Mouse (Mus musculus) stomach, embryonic 15.5 days (tissue): ENCODE measurements around the gene Hephl1. TPM values are rescaled to one million over a fixed set of nuclear protein-coding genes. Genes with fewer than 3 reads are reported as not detected.

ENCODE experiments used
- ATAC-seq: fragments of 200-750 bp; cut with Nextera tagmentation; 2 replicates; pipeline ENCODE4 v1.8.0; 2017; ENCODE audit warnings: low read depth, moderate number of reproducible peaks, moderate TSS enrichment; ENCODE audit not compliant: insufficient read depth, low FRiP score
- H3K27ac ChIP-seq: fragments of 300-500 bp; sonication (generic); 2 replicates; pipeline ENCODE4 v1.5.1; 2015; ENCODE audit warnings: mild to moderate bottlenecking, inconsistent platforms
- H3K27me3 ChIP-seq: fragments of 300-500 bp; sonication (generic); replicated peaks from 2 replicates; pipeline ENCODE4 v1.6.1; 2015; ENCODE audit warnings: inconsistent platforms
- H3K36me3 ChIP-seq: fragments of 300-500 bp; sonication (generic); 2 replicates; pipeline ENCODE4 v1.6.1; 2015; ENCODE audit warnings: inconsistent platforms
- H3K4me1 ChIP-seq: fragments of 300-500 bp; sonication (generic); 2 replicates; pipeline ENCODE4 v1.6.1; 2015; ENCODE audit warnings: inconsistent platforms
- H3K4me2 ChIP-seq: fragments of 300-500 bp; sonication (generic); 2 replicates; pipeline ENCODE4 v1.6.1; 2015; ENCODE audit warnings: mild to moderate bottlenecking, inconsistent platforms
- H3K4me3 ChIP-seq: fragments of 300-500 bp; sonication (generic); replicated peaks from 2 replicates; pipeline ENCODE4 v1.5.1; 2015; ENCODE audit warnings: inconsistent platforms
- H3K9ac ChIP-seq: fragments of 300-500 bp; sonication (generic); 2 replicates; pipeline ENCODE4 v1.6.1; 2015; ENCODE audit warnings: inconsistent platforms
- H3K9me3 ChIP-seq: fragments of 300-500 bp; sonication (generic); 2 replicates; pipeline ENCODE4 v1.6.1; 2016; ENCODE audit warnings: inconsistent platforms
- WGBS: fragments of 180-500 bp; shearing (Covaris S2); methylation state at CpG from one replicate; pipeline ENCODE4 v1.1.7; 2015; 5-methylcytosine and 5-hydroxymethylcytosine counted together
- polyA plus RNA-seq: library from polyadenylated mRNA; unstranded; fragments of >200 nt; fragmentation: Nextera tagmentation; extraction: Ambion mirVana; gene quantifications from 2 replicates; pipeline ENCODE4 v1.2.1, GENCODE M21; 2015

Hephl1 gene
- polyA plus RNA-seq, result not detected in 2 replicates

- 76% methylated on average over 5 of the region's 5 CpGs for whole genome bisulfite sequencing
- no peaks in the 10 kb centered on the region for H3K9me3 ChIP-seq
- no peaks in the 10 kb centered on the region for H3K4me1 ChIP-seq
- H3K27me3 ChIP-seq, result no peaks in the 10 kb centered on the region
- H3K9ac ChIP-seq, result no peak within 1 kb of the TSS
- no peak within 1 kb of the TSS for H3K4me2 ChIP-seq
- H3K36me3 ChIP-seq, result no peaks in the 10 kb centered on the region
- H3K27ac ChIP-seq, result no peak within 1 kb of the TSS
- no peak within 1 kb of the TSS for H3K4me3 ChIP-seq
- no peak for ATAC-seq
Measured at GRCm38 (mm10) chr9:15112008-15112407, at the start of gene Hephl1. Gene Hephl1 (minus strand): TSS chr9:15112108.

DNA sequence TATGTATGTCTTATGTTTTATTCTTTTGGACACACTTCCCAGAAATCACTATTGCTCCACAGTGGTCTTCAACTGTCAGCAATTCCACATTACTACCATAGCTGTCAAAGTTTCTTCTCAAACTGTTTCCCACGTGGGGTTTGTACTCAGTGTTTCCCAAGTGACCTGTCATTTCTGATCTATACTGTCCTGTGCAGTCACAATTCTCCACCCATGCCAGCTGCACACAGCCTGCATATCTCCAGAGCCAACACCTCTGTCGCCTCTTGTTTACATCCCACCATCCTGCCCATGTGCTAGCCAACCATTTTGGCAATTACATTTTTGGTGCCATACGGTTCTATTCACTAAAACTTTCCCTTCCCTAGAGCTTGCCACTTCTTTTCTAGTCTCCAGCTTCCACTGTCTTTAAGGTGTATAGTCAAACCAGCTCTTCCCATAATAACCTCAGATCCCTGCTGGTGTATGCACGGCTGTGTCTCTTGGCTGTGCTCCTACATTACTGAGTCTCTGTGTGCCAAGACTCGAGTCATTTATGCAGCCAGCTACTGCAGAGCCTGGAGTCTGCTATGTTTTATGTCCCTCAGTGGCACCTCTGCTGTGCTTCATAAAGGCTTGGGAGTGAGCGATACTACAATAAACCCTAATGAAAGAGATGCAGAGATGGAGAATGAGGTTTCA is 37.5 kb upstream of the Hephl1 start:
- no peaks in the 10 kb centered on the region for H3K27me3 ChIP-seq
- no peak overlapping the region for H3K4me2 ChIP-seq
- ATAC-seq, result no peak
- H3K4me3 ChIP-seq, result no peak overlapping the region
- no peaks in the 10 kb centered on the region for H3K36me3 ChIP-seq
- no peaks in the 10 kb centered on the region for H3K9me3 ChIP-seq
- no peak overlapping the region for H3K27ac ChIP-seq
- H3K9ac ChIP-seq, result no peak overlapping the region
- 66% methylated on average over 6 of the region's 6 CpGs for WGBS
- H3K4me1 ChIP-seq, result no peaks in the 10 kb centered on the region

DNA sequence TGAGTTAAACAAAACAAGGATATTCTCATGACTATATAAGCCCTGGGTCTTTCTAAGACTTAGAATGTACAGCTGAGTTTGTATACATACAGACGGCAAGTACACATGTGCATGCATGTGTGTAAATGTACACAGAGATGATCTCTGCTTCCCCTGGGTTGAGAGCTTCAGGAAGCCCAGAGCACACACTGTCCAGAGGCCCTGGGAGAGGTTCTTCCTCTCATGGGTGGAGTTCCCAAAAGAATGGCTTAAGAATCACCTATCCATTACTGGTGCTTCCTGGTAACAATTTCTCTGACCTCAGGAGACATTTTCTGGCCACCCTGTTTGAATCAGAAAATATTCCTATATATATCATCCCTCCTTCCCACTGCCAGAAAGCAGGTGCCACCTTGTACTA is 28.6 kb upstream of the Hephl1 start:
- no peak overlapping the region for H3K27ac ChIP-seq
- H3K36me3 ChIP-seq, result no peaks in the 10 kb centered on the region
- no peak overlapping the region for H3K4me2 ChIP-seq
- ATAC-seq, result no peak
- no peaks in the 10 kb centered on the region for H3K4me1 ChIP-seq
- H3K27me3 ChIP-seq, result no peaks in the 10 kb centered on the region
- no peak overlapping the region for H3K4me3 ChIP-seq
- WGBS, result 67% methylated on average over 1 of the region's 1 CpGs
- H3K9ac ChIP-seq, result no peak overlapping the region
- H3K9me3 ChIP-seq, result no peaks in the 10 kb centered on the region

DNA sequence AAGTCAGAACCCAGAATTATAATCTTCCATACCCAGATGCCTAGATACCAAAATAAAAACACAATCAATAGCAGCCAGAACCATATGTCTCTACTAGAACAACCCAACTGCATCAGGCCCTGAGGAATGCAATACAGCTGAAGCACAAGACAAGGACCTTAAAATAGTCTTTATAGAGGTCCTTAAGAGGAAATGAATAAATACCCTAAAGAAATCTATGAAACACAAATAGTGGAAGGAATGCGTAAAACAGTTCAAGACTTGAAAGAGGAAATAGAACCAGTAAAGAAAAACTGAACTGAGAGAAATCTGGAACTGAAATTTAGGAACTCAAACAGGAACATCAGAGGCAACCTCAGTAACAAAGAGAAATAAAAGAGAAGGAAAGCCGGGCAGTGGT is 14.0 kb upstream of the Hephl1 start:
- no peaks in the 10 kb centered on the region for H3K4me1 ChIP-seq
- H3K27me3 ChIP-seq, result no peaks in the 10 kb centered on the region
- H3K4me3 ChIP-seq, result no peak overlapping the region
- no peaks in the 10 kb centered on the region for H3K9me3 ChIP-seq
- ATAC-seq, result no peak
- H3K27ac ChIP-seq, result no peak overlapping the region
- H3K9ac ChIP-seq, result no peak overlapping the region
- H3K4me2 ChIP-seq, result no peak overlapping the region
- WGBS, result 85% methylated on average over 2 of the region's 2 CpGs
- no peaks in the 10 kb centered on the region for H3K36me3 ChIP-seq

GRCm38 (mm10) chr9:15122431-15122830 is 10.5 kb upstream of the Hephl1 start:
- Histone ChIP-seq H3K4me2 (no peak overlapping the region), H3K4me1 (no peaks in the 10 kb centered on the region), H3K36me3 (no peaks in the 10 kb centered on the region), H3K9me3 (no peaks in the 10 kb centered on the region), H3K27ac (no peak overlapping the region), H3K4me3 (no peak overlapping the region), H3K27me3 (no peaks in the 10 kb centered on the region), H3K9ac (no peak overlapping the region)
- ATAC-seq, result no peak
- 61% methylated on average over 3 of the region's 3 CpGs for WGBS

DNA sequence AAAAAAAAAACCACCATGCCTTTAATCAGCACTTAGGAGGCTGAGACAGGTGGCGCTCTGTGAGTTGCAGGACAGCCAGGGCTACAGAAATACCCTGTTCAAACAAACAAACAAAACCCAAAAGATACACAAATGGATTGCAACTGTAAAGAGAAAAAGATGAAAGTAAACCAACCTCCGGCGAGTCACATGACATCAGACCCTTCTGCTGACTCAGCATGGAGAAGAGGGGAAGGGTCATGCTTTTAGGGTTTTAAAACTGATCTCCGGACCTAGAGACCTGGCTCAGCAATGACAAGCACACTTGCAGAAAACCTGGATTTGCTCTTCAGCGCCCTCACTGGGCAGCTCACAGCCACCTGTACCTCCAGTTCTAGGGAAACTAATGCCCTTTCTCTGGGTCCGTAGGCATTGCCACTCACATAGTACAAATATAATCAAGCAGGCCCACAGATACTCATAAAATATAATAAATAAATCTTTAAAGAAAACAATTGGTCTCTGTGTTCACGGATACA is 9.0 kb upstream of the Hephl1 start:
- Histone ChIP-seq H3K9ac (no peak overlapping the region), H3K4me3 (no peak overlapping the region), H3K4me2 (no peak overlapping the region), H3K9me3 (no peaks in the 10 kb centered on the region), H3K27me3 (no peaks in the 10 kb centered on the region), H3K4me1 (no peaks in the 10 kb centered on the region), H3K36me3 (no peaks in the 10 kb centered on the region), H3K27ac (no peak overlapping the region)
- ATAC-seq, result no peak
- 52% methylated on average over 7 of the region's 7 CpGs for WGBS

DNA sequence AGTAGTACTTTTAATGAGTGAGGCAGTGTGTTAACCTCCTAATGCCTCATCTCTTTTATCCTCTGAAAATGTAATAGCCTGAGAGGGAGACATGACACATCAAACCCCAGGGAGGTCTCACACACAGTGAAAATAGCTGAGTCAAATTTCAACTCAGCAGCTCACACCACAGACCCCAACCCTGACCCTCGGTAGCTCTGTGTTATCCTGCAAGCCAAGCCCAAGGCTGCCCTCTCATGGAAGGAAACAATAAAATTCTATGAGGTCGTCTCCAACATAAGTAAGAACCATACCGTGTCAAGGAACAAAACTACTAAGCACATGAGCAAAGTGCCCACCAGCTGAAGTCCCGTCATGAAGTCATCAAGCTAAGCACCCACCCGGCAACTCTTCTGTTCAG is 8.3 kb upstream of the Hephl1 start:
- Histone ChIP-seq H3K9me3 (no peaks in the 10 kb centered on the region), H3K4me1 (no peaks in the 10 kb centered on the region), H3K4me3 (no peak overlapping the region), H3K9ac (no peak overlapping the region), H3K4me2 (no peak overlapping the region), H3K27me3 (no peaks in the 10 kb centered on the region), H3K36me3 (no peaks in the 10 kb centered on the region), H3K27ac (no peak overlapping the region)
- 52% methylated on average over 5 of the region's 5 CpGs for WGBS
- no peak for ATAC-seq

DNA sequence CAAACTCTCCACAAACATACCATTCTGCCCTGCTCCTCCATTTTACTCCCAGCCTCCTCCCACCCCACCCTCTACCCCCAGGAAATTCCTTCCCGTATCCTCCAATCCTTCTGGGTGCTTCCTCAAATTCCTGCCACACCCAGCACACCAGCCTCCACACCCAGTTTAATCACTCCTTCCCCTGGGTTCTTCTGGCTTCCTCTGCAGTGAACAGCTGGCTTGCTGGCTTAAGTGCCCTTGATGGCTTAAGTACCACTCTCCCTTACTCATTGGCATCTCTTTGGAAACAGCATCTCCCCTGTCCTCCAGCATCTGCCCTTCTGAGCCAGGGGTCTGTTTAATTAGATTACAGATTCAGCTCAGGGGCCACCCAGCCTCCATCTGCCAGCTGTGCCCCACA is 7.6 kb upstream of the Hephl1 start:
- H3K9me3 ChIP-seq, result no peaks in the 10 kb centered on the region
- no peaks in the 10 kb centered on the region for H3K36me3 ChIP-seq
- H3K4me3 ChIP-seq, result no peak overlapping the region
- 24% methylated on average over 1 of the region's 1 CpGs for WGBS
- H3K9ac ChIP-seq, result no peak overlapping the region
- ATAC-seq, result no peak
- H3K27me3 ChIP-seq, result no peaks in the 10 kb centered on the region
- no peak overlapping the region for H3K27ac ChIP-seq
- H3K4me2 ChIP-seq, result no peak overlapping the region
- H3K4me1 ChIP-seq, result no peaks in the 10 kb centered on the region

GRCm38 (mm10) chr9:15116165-15116564 is 4.3 kb upstream of the Hephl1 start:
- Histone ChIP-seq H3K27ac (no peak overlapping the region), H3K4me2 (no peak overlapping the region), H3K4me1 (no peaks in the 10 kb centered on the region), H3K9me3 (no peaks in the 10 kb centered on the region), H3K9ac (no peak overlapping the region), H3K4me3 (no peak overlapping the region), H3K36me3 (no peaks in the 10 kb centered on the region), H3K27me3 (no peaks in the 10 kb centered on the region)
- no peak for ATAC-seq
- 77% methylated on average over 2 of the region's 2 CpGs for WGBS

- WGBS, result 78% methylated on average over 6 of the region's 6 CpGs
- Histone ChIP-seq H3K27ac (no peak overlapping the region), H3K27me3 (no peaks in the 10 kb centered on the region), H3K4me3 (no peak overlapping the region), H3K4me2 (no peak overlapping the region), H3K4me1 (no peaks in the 10 kb centered on the region), H3K36me3 (no peaks in the 10 kb centered on the region), H3K9me3 (no peaks in the 10 kb centered on the region), H3K9ac (no peak overlapping the region)
- ATAC-seq, result no peak
Measured at GRCm38 (mm10) chr9:15114102-15114501, 2.2 kb upstream of the Hephl1 start.

DNA sequence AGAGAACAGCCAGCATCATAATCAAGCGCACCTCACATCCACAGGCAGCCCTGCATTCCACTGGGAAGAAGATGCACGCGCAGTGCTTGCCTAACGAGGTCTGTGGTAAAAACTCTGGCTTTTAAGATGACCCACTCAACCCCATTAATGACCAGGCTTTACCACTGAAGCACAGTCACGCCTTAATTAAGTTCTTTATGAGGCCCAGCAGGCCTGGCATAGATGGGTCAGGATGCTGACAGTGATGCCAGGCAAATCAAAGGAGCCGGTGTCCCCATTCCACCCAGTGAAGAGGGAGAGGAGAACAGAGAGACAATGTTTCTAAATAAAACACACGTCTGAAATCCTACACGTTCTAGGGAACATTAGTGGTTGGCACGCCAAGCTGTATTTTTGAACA is 3.8 kb downstream of the Hephl1 start:
- no peak overlapping the region for H3K4me2 ChIP-seq
- no peaks in the 10 kb centered on the region for H3K4me1 ChIP-seq
- no peaks in the 10 kb centered on the region for H3K27me3 ChIP-seq
- no peaks in the 10 kb centered on the region for H3K9me3 ChIP-seq
- WGBS, result 85% methylated on average over 9 of the region's 9 CpGs
- no peak for ATAC-seq
- H3K4me3 ChIP-seq, result no peak overlapping the region
- H3K27ac ChIP-seq, result no peak overlapping the region
- H3K36me3 ChIP-seq, result no peaks in the 10 kb centered on the region
- H3K9ac ChIP-seq, result no peak overlapping the region

- Histone ChIP-seq H3K36me3 (no peaks in the 10 kb centered on the region), H3K9ac (no peak overlapping the region), H3K9me3 (no peaks in the 10 kb centered on the region), H3K27ac (no peak overlapping the region), H3K4me3 (no peak overlapping the region), H3K27me3 (no peaks in the 10 kb centered on the region), H3K4me1 (no peaks in the 10 kb centered on the region), H3K4me2 (no peak overlapping the region)
- 57% methylated on average over 4 of the region's 4 CpGs for WGBS
- no peak for ATAC-seq
Measured at GRCm38 (mm10) chr9:15105136-15105535, 6.8 kb downstream of the Hephl1 start.
